14 mouse cellular contexts compared by ENCODE assay signal in genomic region chr2:115539731-115540130, GRCm38 (mm10).
"Had no signal": no experiment of that assay in that cellular context is flagged by ENCODE, and none has a peak within 500 bp of the region (broad histone marks: within the 10 kb centered on the region; RNA-seq: fewer than 3 reads in every experiment).

No protein-coding gene starts in this region.

- ATAC-seq: liver, embryonic 12.5 days had no signal

- H3K9ac ChIP-seq: limb, embryonic 13.5 days; liver, embryonic 12.5 days; liver, embryonic 15.5 days had no signal

- H3K9me3 ChIP-seq: limb, embryonic 13.5 days; liver, embryonic 12.5 days; liver, embryonic 15.5 days had no signal

- H3K27ac ChIP-seq: kidney, postnatal 0 days; limb, embryonic 13.5 days; liver, embryonic 12.5 days; liver, embryonic 15.5 days had no signal

- H3K4me1 ChIP-seq: liver, embryonic 12.5 days; liver, embryonic 15.5 days had no signal

- H3K4me2 ChIP-seq: limb, embryonic 13.5 days; liver, embryonic 12.5 days; liver, embryonic 15.5 days; midbrain, embryonic 11.5 days had no signal

- H3K4me3 ChIP-seq: limb, embryonic 13.5 days; liver, embryonic 12.5 days; liver, embryonic 15.5 days had no signal

- DNase-seq: kidney, postnatal 36 days; left cerebral cortex, postnatal 4 days; liver; lung, adult 2 months; lung, postnatal 14 days; lung, postnatal 4 days; midbrain, embryonic 14.5 days; thymus, adult 18-20 months; thymus, postnatal 4 days had no signal

- H3K27me3 ChIP-seq: liver, embryonic 12.5 days; liver, embryonic 15.5 days had no signal

- H3K36me3 ChIP-seq: limb, embryonic 13.5 days; liver, embryonic 12.5 days; liver, embryonic 15.5 days had no signal
